Mouse (Mus musculus) E14TG2a.4 (cell line): ENCODE data around the gene Stat5a.

ENCODE experiments used
- CTCF ChIP-seq: conservative IDR thresholded peaks from 2 replicates; pipeline ENCODE4 v1.5.1; 2014; ENCODE audit warnings: low read length
- POU5F1 ChIP-seq: IDR thresholded peaks from 2 replicates; pipeline ENCODE4 v1.6.1; 2014; ENCODE audit warnings: low read length, borderline replicate concordance

GRCm38 (mm10) chr11:100854268-100854667 is 4.9 kb upstream of the Stat5a start:
- TF ChIP-seq CTCF (no peak), POU5F1 (no peak)
